Mouse (Mus musculus): Measurements from ENCODE around the gene Dnajc11. TPM values are rescaled to one million over a fixed set of nuclear protein-coding genes. Genes with fewer than 3 reads are reported as not detected.

Gene Dnajc11
- polyA plus RNA-seq, 1 experiment from 2014 or later: 23.0 TPM

GRCm38 (mm10) chr4:151899707-151900384 lies 33.6 kb upstream of the Dnajc11 start:
- H3K9me3 ChIP-seq (ENCODE audit: low read length): no peaks in the 10 kb centered on the region
- H3K27me3 ChIP-seq (replicated peaks; ENCODE audit: insufficient read depth, low read length): no peaks in the 10 kb centered on the region
- no peak overlapping the region for H3K4me2 ChIP-seq (replicated peaks; ENCODE audit: low read depth, low read length)
- H3K27ac ChIP-seq (ENCODE audit: low read length): no peak overlapping the region
- no peaks in the 10 kb centered on the region for H3K36me3 ChIP-seq (ENCODE audit: insufficient read depth, low read length)
- no peak for ATAC-seq
- no peak for TF ChIP-seq EP300 (IDR thresholded peaks at IDR 0.05)
- TF ChIP-seq CTCF (IDR thresholded peaks at IDR 0.05): peak; percentile 60
- no peak overlapping the region for H3K9ac ChIP-seq (replicated peaks; ENCODE audit: low read depth)
- WGBS: 66% methylated on average over 11 of the region's 11 CpGs
- no peak overlapping the region for H3K4me3 ChIP-seq (ENCODE audit: low read depth, low read length)
- H3K4me1 ChIP-seq (ENCODE audit: insufficient read depth, low read depth, low read length): peaks cover 12% of the 10 kb centered on the region
- no peak for DNase-seq (ENCODE audit: low spot score)

DNA sequence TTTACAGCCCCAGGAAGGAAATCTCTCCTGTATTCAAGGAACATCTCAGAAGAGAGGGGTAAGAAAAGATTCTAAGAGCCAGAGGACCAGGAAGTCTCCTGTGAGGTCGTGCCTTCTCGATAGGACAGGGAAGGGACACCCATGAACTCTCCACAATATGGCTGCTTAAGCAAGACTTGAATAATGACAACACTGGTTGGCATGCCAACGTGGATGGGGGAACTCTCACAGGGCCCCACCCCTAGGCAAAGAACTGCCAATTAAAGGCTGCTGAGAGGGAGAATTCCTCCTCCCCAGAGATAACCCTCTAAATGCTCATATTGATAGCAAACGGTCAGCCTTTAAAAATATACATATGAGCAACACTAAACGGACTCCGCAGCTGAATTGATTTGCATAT lies 32.8 kb upstream of the Dnajc11 start:
- Histone ChIP-seq H3K4me1 (ENCODE audit: insufficient read depth, low read depth, low read length) (peaks cover 12% of the 10 kb centered on the region), H3K9me3 (ENCODE audit: low read length) (no peaks in the 10 kb centered on the region), H3K9ac (replicated peaks; ENCODE audit: low read depth) (no peak overlapping the region), H3K36me3 (ENCODE audit: insufficient read depth, low read length) (no peaks in the 10 kb centered on the region), H3K27ac (ENCODE audit: low read length) (no peak overlapping the region), H3K4me2 (replicated peaks; ENCODE audit: low read depth, low read length) (no peak overlapping the region), H3K27me3 (replicated peaks; ENCODE audit: insufficient read depth, low read length) (no peaks in the 10 kb centered on the region), H3K4me3 (ENCODE audit: low read depth, low read length) (no peak overlapping the region)
- ATAC-seq (no peak), DNase-seq (ENCODE audit: low spot score) (no peak)
- no peak for TF ChIP-seq CTCF (IDR thresholded peaks at IDR 0.05)
- no peak for TF ChIP-seq EP300 (IDR thresholded peaks at IDR 0.05)
- WGBS: 78% methylated on average over 6 of the region's 6 CpGs

DNA sequence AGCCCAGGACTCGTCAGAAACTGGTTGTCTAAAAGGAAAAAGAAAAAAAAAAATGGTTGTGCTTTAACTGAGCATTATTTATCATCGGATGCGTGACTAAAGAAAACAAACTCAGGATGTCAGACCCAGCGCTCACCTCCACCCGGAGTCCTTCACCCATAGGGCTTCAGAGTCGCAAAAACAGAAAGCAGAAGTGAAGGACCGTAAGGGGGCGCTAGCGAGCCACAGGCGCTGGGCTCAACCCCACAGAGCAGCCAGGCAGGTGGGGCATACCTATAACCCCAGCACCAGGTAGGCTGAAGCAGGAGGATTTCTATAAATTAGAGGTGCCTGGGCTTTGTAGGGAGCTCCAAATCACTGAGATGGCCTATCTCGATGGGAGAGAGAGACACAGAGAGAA lies 32.1 kb upstream of the Dnajc11 start:
- no peak overlapping the region for H3K4me3 ChIP-seq (ENCODE audit: low read depth, low read length)
- 44% methylated on average over 11 of the region's 11 CpGs for WGBS
- no peak for DNase-seq (ENCODE audit: low spot score)

GRCm38 (mm10) chr4:151902046-151902688 lies 31.3 kb upstream of the Dnajc11 start:
- Histone ChIP-seq H3K27ac (ENCODE audit: low read length) (peak overlapping the region; percentile 64; the same call in 1 of the 2 replicates), H3K4me2 (replicated peaks; ENCODE audit: low read depth, low read length) (no peak overlapping the region), H3K9ac (replicated peaks; ENCODE audit: low read depth) (no peak overlapping the region), H3K4me3 (ENCODE audit: low read depth, low read length) (no peak overlapping the region), H3K9me3 (ENCODE audit: low read length) (no peaks in the 10 kb centered on the region), H3K27me3 (replicated peaks; ENCODE audit: insufficient read depth, low read length) (no peaks in the 10 kb centered on the region), H3K36me3 (ENCODE audit: insufficient read depth, low read length) (no peaks in the 10 kb centered on the region), H3K4me1 (ENCODE audit: insufficient read depth, low read depth, low read length) (peaks cover 12% of the 10 kb centered on the region)
- peak; percentile 25 for DNase-seq (ENCODE audit: low spot score)
- ATAC-seq: peak; percentile 13; the same call in 1 of the 2 replicates
- TF ChIP-seq CTCF (IDR thresholded peaks at IDR 0.05) (no peak), EP300 (IDR thresholded peaks at IDR 0.05) (no peak)
- 69% methylated on average over 17 of the region's 17 CpGs for WGBS

More for the DNA sequence above, 32.1 kb upstream of the Dnajc11 start:
- Histone ChIP-seq H3K27ac (ENCODE audit: low read length) (0 out of 2 replicates have a peak overlapping the region, but pooled peaks have one; percentile 64), H3K4me2 (replicated peaks; ENCODE audit: low read depth, low read length) (no peak overlapping the region), H3K9ac (replicated peaks; ENCODE audit: low read depth) (no peak overlapping the region), H3K9me3 (ENCODE audit: low read length) (no peaks in the 10 kb centered on the region), H3K27me3 (replicated peaks; ENCODE audit: insufficient read depth, low read length) (no peaks in the 10 kb centered on the region), H3K36me3 (ENCODE audit: insufficient read depth, low read length) (no peaks in the 10 kb centered on the region), H3K4me1 (ENCODE audit: insufficient read depth, low read depth, low read length) (peaks cover 12% of the 10 kb centered on the region)
- no peak for ATAC-seq
- TF ChIP-seq EP300 (IDR thresholded peaks at IDR 0.05) (no peak), CTCF (IDR thresholded peaks at IDR 0.05) (peak; percentile 41)

- no peaks in the 10 kb centered on the region for H3K36me3 ChIP-seq (ENCODE audit: insufficient read depth, low read length)
- peaks cover 12% of the 10 kb centered on the region for H3K4me1 ChIP-seq (ENCODE audit: insufficient read depth, low read depth, low read length)
- peak; percentile 89 for TF ChIP-seq EP300 (IDR thresholded peaks at IDR 0.05)
- TF ChIP-seq CTCF (IDR thresholded peaks at IDR 0.05): no peak
- peak overlapping the region; percentile 64; the same call in 1 of the 2 replicates for H3K27ac ChIP-seq (ENCODE audit: low read length)
- 25% methylated on average over 14 of the region's 14 CpGs for WGBS
- H3K4me3 ChIP-seq (ENCODE audit: low read depth, low read length): no peak overlapping the region
- H3K9ac ChIP-seq (replicated peaks; ENCODE audit: low read depth): no peak overlapping the region
- no peaks in the 10 kb centered on the region for H3K27me3 ChIP-seq (replicated peaks; ENCODE audit: insufficient read depth, low read length)
- no peaks in the 10 kb centered on the region for H3K9me3 ChIP-seq (ENCODE audit: low read length)
- peak; percentile 91 for DNase-seq (ENCODE audit: low spot score)
- peak; percentile 86 for ATAC-seq
- H3K4me2 ChIP-seq (replicated peaks; ENCODE audit: low read depth, low read length): peak overlapping the region; percentile 19; the same call in 1 of the 2 replicates
These were observed 30.7 kb upstream of the Dnajc11 start for GRCm38 (mm10) chr4:151902689-151903241.

DNA sequence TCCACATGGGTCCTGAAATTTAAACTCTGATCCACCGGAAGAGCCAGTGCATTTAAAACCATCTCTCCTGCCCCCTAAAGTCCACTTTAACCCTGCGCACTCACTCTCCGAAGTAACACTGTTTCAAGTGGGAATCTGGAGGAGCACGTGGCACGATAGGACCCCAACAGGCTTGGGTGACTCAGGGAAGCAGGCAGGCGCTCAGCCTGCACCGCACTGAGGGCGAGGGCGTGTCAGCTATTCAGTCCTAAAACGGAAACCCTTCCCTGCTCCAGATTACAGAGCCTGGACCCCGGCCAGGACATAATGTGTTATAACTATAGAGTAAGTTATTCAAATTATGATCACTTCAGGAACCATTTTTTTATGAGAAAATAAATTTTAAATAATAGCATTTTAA lies 29.4 kb upstream of the Dnajc11 start:
- H3K9ac ChIP-seq (replicated peaks; ENCODE audit: low read depth): no peak overlapping the region
- H3K4me1 ChIP-seq (ENCODE audit: insufficient read depth, low read depth, low read length): peaks cover 12% of the 10 kb centered on the region
- no peak overlapping the region for H3K4me3 ChIP-seq (ENCODE audit: low read depth, low read length)
- no peak overlapping the region for H3K4me2 ChIP-seq (replicated peaks; ENCODE audit: low read depth, low read length)
- H3K36me3 ChIP-seq (ENCODE audit: insufficient read depth, low read length): no peaks in the 10 kb centered on the region
- ATAC-seq (peak; percentile 59), DNase-seq (ENCODE audit: low spot score) (peak; percentile 67)
- H3K27me3 ChIP-seq (replicated peaks; ENCODE audit: insufficient read depth, low read length): no peaks in the 10 kb centered on the region
- 20% methylated on average over 11 of the region's 11 CpGs for WGBS
- peak; percentile 64; the same call in 1 of the 2 replicates for TF ChIP-seq EP300 (IDR thresholded peaks at IDR 0.05)
- no peak for TF ChIP-seq CTCF (IDR thresholded peaks at IDR 0.05)
- no peaks in the 10 kb centered on the region for H3K9me3 ChIP-seq (ENCODE audit: low read length)
- H3K27ac ChIP-seq (ENCODE audit: low read length): no peak overlapping the region

All from lung, postnatal 0 days (tissue).